ENCODE assay signal across 8 mouse cellular contexts in the genomic region with DNA sequence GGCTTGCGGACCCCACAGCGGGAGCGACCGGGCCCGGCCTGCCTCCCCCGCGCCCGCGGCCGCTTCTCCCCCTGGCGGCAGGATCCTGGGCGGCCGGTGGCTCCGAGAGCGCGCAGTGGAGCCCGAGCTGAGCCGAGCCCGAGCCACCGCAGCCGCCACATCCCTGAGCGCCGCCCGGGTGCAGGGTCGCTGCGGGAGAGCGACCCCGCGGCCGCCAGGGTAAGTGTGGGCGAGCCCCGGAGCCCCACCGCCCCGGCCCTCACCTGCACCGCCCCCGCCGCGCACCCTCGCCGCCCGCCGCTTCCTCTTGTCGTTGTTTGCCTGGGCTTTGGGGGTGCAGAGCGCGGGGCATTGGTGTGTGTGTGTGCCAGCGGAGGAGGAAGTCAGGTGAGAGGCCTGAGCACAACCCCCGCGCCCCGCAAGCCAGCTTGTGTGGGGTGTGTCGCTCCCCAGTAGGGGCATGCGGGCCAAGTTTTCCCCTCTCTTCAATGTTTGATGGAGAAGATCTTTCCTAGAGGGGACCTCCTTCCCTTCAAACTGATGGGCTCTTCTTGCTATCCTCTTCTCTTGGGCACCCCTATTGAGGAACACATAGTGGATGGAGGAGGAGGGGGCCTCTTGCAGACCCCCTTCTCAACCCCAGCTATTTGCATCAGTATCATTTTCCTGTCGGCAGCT. TPM values are rescaled to one million over a fixed set of nuclear protein-coding genes. Genes with fewer than 3 reads are reported as not detected.
A peak's percentile ranks its signal among the peaks of the same experiment; 100 is the strongest.
DNase-seq lines count a peak whose midpoint lies in the region; ATAC-seq and TF ChIP-seq lines count a peak whose summit lies in the region.

TSS of gene Satb1 (minus strand) at position 391 of the 678 bp plus-strand sequence.

- no peak for TF ChIP-seq POLR2A in olfactory bulb, adult 2 months (IDR thresholded peaks at IDR 0.05; ENCODE audit: insufficient read depth, low read depth, low read length)

- TF ChIP-seq EP300 in lung, postnatal 0 days (IDR thresholded peaks at IDR 0.05) = no peak

- intact Hi-C loops in heart, postnatal 25 days (cut with DNase I) = loop anchor here (2.0 kb wide), 1 partner anchor 20 kb away; no protein-coding TSS in a partner anchor

- H3K27me3 ChIP-seq in E14TG2a.4 (ENCODE audit: insufficient read depth, low read length) = peaks cover 48% of the 10 kb centered on the region
- H3K27me3 ChIP-seq in forebrain, postnatal 0 days (ENCODE audit: insufficient read depth, low read length) = peaks cover 10% of the 10 kb centered on the region
- H3K27me3 ChIP-seq in lung, postnatal 0 days (replicated peaks; ENCODE audit: insufficient read depth, low read length) = peaks cover 52% of the 10 kb centered on the region

- peak within 1 kb of the TSS; percentile 98 for H3K4me2 ChIP-seq in forebrain, postnatal 0 days (ENCODE audit: low read depth)
- peak within 1 kb of the TSS; percentile 97 for H3K4me2 ChIP-seq in lung, postnatal 0 days (replicated peaks; ENCODE audit: low read depth, low read length)

- no peak within 1 kb of the TSS for H3K27ac ChIP-seq in brown adipose tissue, adult 24 weeks (replicated peaks; ENCODE audit: low read depth, low read length)
- peak within 1 kb of the TSS; percentile 62 for H3K27ac ChIP-seq in forebrain, postnatal 0 days (ENCODE audit: low read depth, low read length)
- H3K27ac ChIP-seq in lung, postnatal 0 days (ENCODE audit: low read length) = no peak within 1 kb of the TSS
- no peak within 1 kb of the TSS for H3K27ac ChIP-seq in olfactory bulb, adult 2 months (ENCODE audit: insufficient read depth, low read depth, low read length)

- WGBS in forebrain, postnatal 0 days = under 1% methylated on average over 48 of the region's 52 CpGs
- 1% methylated on average over 34 of the region's 52 CpGs for WGBS in lung, postnatal 0 days
- WGBS in olfactory bulb, adult 2 months = under 1% methylated on average over 52 of the region's 52 CpGs

- H3K4me1 ChIP-seq in E14TG2a.4 (replicated peaks; ENCODE audit: low read depth, low read length) = peaks cover 61% of the 10 kb centered on the region
- peaks cover 2% of the 10 kb centered on the region; the same call in 1 of the 2 replicates for H3K4me1 ChIP-seq in brown adipose tissue, adult 24 weeks (ENCODE audit: control insufficient read depth, insufficient read depth, insufficient read length, low read length)
- peaks cover 12% of the 10 kb centered on the region; the same call in 1 of the 2 replicates for H3K4me1 ChIP-seq in forebrain, postnatal 0 days (ENCODE audit: insufficient read depth)
- H3K4me1 ChIP-seq in lung, postnatal 0 days (ENCODE audit: insufficient read depth, low read depth, low read length) = peaks cover 9% of the 10 kb centered on the region; the same call in 1 of the 2 replicates
- H3K4me1 ChIP-seq in olfactory bulb, adult 2 months (ENCODE audit: control insufficient read depth, insufficient read depth, low read length) = peaks cover 19% of the 10 kb centered on the region

- peak; percentile 92 for ATAC-seq in forebrain, postnatal 0 days
- peak; percentile 93 for ATAC-seq in lung, postnatal 0 days

- no peaks in the 10 kb centered on the region for H3K36me3 ChIP-seq in E14TG2a.4 (ENCODE audit: insufficient read depth, low read length)
- no peaks in the 10 kb centered on the region for H3K36me3 ChIP-seq in forebrain, postnatal 0 days (ENCODE audit: insufficient read depth)
- H3K36me3 ChIP-seq in lung, postnatal 0 days (ENCODE audit: insufficient read depth, low read length) = no peaks in the 10 kb centered on the region

- H3K9me3 ChIP-seq in E14TG2a.4 (ENCODE audit: low read length) = no peaks in the 10 kb centered on the region
- no peaks in the 10 kb centered on the region for H3K9me3 ChIP-seq in forebrain, postnatal 0 days (ENCODE audit: low read length)
- no peaks in the 10 kb centered on the region for H3K9me3 ChIP-seq in lung, postnatal 0 days (ENCODE audit: low read length)

- DNase-seq in forebrain, postnatal 0 days = peak; percentile 69
- no peak for DNase-seq in heart, postnatal 25 days (ENCODE audit: low spot score)
- DNase-seq in layer of hippocampus, postnatal 10 days (ENCODE audit: low spot score in 2 of 2) = peak; percentile 44 to 69
- DNase-seq in lung, postnatal 0 days (ENCODE audit: low spot score) = peak; percentile 58
- peak; percentile 97 for DNase-seq in thymus, postnatal 14 days

- H3K4me3 ChIP-seq in E14TG2a.4 (replicated peaks; ENCODE audit: low read length) = peak within 1 kb of the TSS; percentile 83
- peak within 1 kb of the TSS; percentile 55 for H3K4me3 ChIP-seq in brown adipose tissue, adult 24 weeks (ENCODE audit: insufficient read depth, low read depth, low read length)
- H3K4me3 ChIP-seq in forebrain, postnatal 0 days (ENCODE audit: low read depth, low read length) = peak within 1 kb of the TSS; percentile 76
- peak within 1 kb of the TSS; percentile 73 for H3K4me3 ChIP-seq in lung, postnatal 0 days (ENCODE audit: low read depth, low read length)
- H3K4me3 ChIP-seq in olfactory bulb, adult 2 months (ENCODE audit: insufficient read depth, low read depth, low read length) = peak within 1 kb of the TSS; percentile 90

- peak within 1 kb of the TSS; percentile 61 for H3K9ac ChIP-seq in forebrain, postnatal 0 days
- no peak within 1 kb of the TSS for H3K9ac ChIP-seq in lung, postnatal 0 days (replicated peaks; ENCODE audit: low read depth)

- TF ChIP-seq CTCF in E14TG2a.4 (conservative IDR thresholded peaks at IDR 0.05; ENCODE audit: low read length) = no peak
- peak; percentile 55 for TF ChIP-seq CTCF in forebrain, postnatal 0 days (IDR thresholded peaks at IDR 0.05; ENCODE audit: low read depth)
- TF ChIP-seq CTCF in lung, postnatal 0 days (IDR thresholded peaks at IDR 0.05) = peak; percentile 68
- TF ChIP-seq CTCF in olfactory bulb, adult 2 months (IDR thresholded peaks at IDR 0.05; ENCODE audit: insufficient read depth, low read depth, low read length) = peak; percentile 58; the same call in 1 of the 2 replicates

RNA-seq across cellular contexts. Expression of gene Satb1, which starts in this region (rescaled TPM):
- 4.1 and 4.6 TPM in 2 replicates for polyA plus RNA-seq in brown adipose tissue, adult 24 weeks (2012; ENCODE audit: insufficient read depth, insufficient read length, missing spikeins)
- total RNA-seq in forebrain, postnatal 0 days (2014; rRNA removed) = 48.5 and 49.8 TPM in 2 replicates
- 23.2 and 26.8 TPM in 2 replicates for polyA plus RNA-seq in forebrain, postnatal 0 days (2015; fragmentation: Nextera tagmentation; extraction: Ambion mirVana)
- 10 to 100 TPM; 24.0 to 24.5 TPM for total RNA-seq in heart, postnatal 25 days (2021)
- total RNA-seq in layer of hippocampus, postnatal 10 days (2021) = 10 to 100 TPM; 81.8 to 86.4 TPM
- 5.0 and 5.6 TPM in 2 replicates for polyA plus RNA-seq in lung, postnatal 0 days (2015; fragmentation: Nextera tagmentation; extraction: Ambion mirVana)
- 495 and 851 TPM in 2 replicates for polyA plus RNA-seq in olfactory bulb, adult 2 months (2012; ENCODE audit: insufficient read depth, insufficient read length, low replicate concordance, missing spikeins)

Comparison
In these comparisons a context has a peak if more than half of its experiments do, and no peak if none do; other contexts are left out.
1. RNA of gene Satb1 (polyA plus RNA-seq): 495 to 851 TPM in olfactory bulb, adult 2 months; 23.2 to 26.8 TPM in forebrain, postnatal 0 days, 5.0 to 5.6 TPM in lung, postnatal 0 days and 4.1 to 4.6 TPM in brown adipose tissue, adult 24 weeks; every median in the first group is over 10 times any median in the second.
2. Peak in every context shown above with its lines, with median percentiles within 50 percentile points of each other: H3K4me3 ChIP-seq.